In genomic region chr2:30981790-30982513, GRCm38 (mm10) we compare ENCODE assay signal across 7 mouse cellular contexts. TPM values are rescaled to one million over a fixed set of nuclear protein-coding genes. Genes with fewer than 3 reads are reported as not detected.
DNase-seq lines count a peak whose midpoint lies in the region; ATAC-seq lines count a peak whose summit lies in the region.

Gene BC005624 (minus strand): TSS chr2:30982201.
Gene Usp20 (plus strand): TSS chr2:30982279.

- peak; percentile 99 for DNase-seq in adrenal gland, postnatal 25 days
- peak; percentile 100 for DNase-seq in heart, adult 11 months
- DNase-seq in kidney, adult 18-20 months: peak; percentile 99
- DNase-seq in limb, embryonic 11.5 days (ENCODE audit: low spot score): peak; percentile 100
- peak; percentile 100 for DNase-seq in midbrain, embryonic 14.5 days
- DNase-seq in spleen, adult 18-20 months: peak; percentile 98 to 100

- peak within 1 kb of the TSS; percentile 48; the same call in 1 of the 2 replicates for H3K27ac ChIP-seq in embryonic facial prominence, embryonic 12.5 days
- peak within 1 kb of the TSS; percentile 26; the same call in 1 of the 2 replicates for H3K27ac ChIP-seq in limb, embryonic 11.5 days (replicated peaks; ENCODE audit: low read depth, low read length)
- peak within 1 kb of the TSS; percentile 76 for H3K27ac ChIP-seq in midbrain, embryonic 14.5 days (replicated peaks; ENCODE audit: low read depth, low read length)

- peak within 1 kb of the TSS; percentile 70 for H3K9ac ChIP-seq in embryonic facial prominence, embryonic 12.5 days
- peak within 1 kb of the TSS; percentile 62 for H3K9ac ChIP-seq in limb, embryonic 11.5 days (ENCODE audit: low read length)
- peak within 1 kb of the TSS; percentile 68 for H3K9ac ChIP-seq in midbrain, embryonic 14.5 days (replicated peaks; ENCODE audit: low read length)

- under 1% methylated on average over 65 of the region's 66 CpGs for WGBS in embryonic facial prominence, embryonic 12.5 days
- whole genome bisulfite sequencing in limb, embryonic 11.5 days: under 1% methylated on average over 66 of the region's 66 CpGs
- under 1% methylated on average over 66 of the region's 66 CpGs for WGBS in midbrain, embryonic 14.5 days

- peaks cover 19% of the 10 kb centered on the region for H3K36me3 ChIP-seq in embryonic facial prominence, embryonic 12.5 days
- no peaks in the 10 kb centered on the region; the same call in 1 of the 2 replicates for H3K36me3 ChIP-seq in limb, embryonic 11.5 days (ENCODE audit: control insufficient read depth, insufficient read depth, low read length)
- H3K36me3 ChIP-seq in midbrain, embryonic 14.5 days (ENCODE audit: control insufficient read depth, insufficient read depth, low read length): peaks cover 29% of the 10 kb centered on the region

- H3K4me3 ChIP-seq in embryonic facial prominence, embryonic 12.5 days: peak within 1 kb of the TSS; percentile 85
- peak within 1 kb of the TSS; percentile 85 for H3K4me3 ChIP-seq in limb, embryonic 11.5 days (ENCODE audit: low read depth, low read length)
- H3K4me3 ChIP-seq in midbrain, embryonic 14.5 days (replicated peaks; ENCODE audit: low read depth, low read length): peak within 1 kb of the TSS; percentile 74

- H3K27me3 ChIP-seq in embryonic facial prominence, embryonic 12.5 days: no peaks in the 10 kb centered on the region
- H3K27me3 ChIP-seq in limb, embryonic 11.5 days (ENCODE audit: control insufficient read depth, insufficient read depth, low read length): no peaks in the 10 kb centered on the region
- no peaks in the 10 kb centered on the region for H3K27me3 ChIP-seq in midbrain, embryonic 14.5 days (ENCODE audit: control insufficient read depth, insufficient read depth, low read length)

- peak; percentile 99 for ATAC-seq in embryonic facial prominence, embryonic 12.5 days (ENCODE audit: insufficient number of reproducible peaks, insufficient read depth, low FRiP score, low TSS enrichment)
- peak; percentile 98 for ATAC-seq in limb, embryonic 11.5 days (ENCODE audit: insufficient number of reproducible peaks, low FRiP score, low TSS enrichment, low read depth)
- peak; percentile 98 for ATAC-seq in midbrain, embryonic 14.5 days (ENCODE audit: low FRiP score, low TSS enrichment)

- peak within 1 kb of the TSS; percentile 82 for H3K4me2 ChIP-seq in embryonic facial prominence, embryonic 12.5 days (replicated peaks)
- H3K4me2 ChIP-seq in limb, embryonic 11.5 days (ENCODE audit: low read depth, severe bottlenecking): peak within 1 kb of the TSS; percentile 70
- H3K4me2 ChIP-seq in midbrain, embryonic 14.5 days (ENCODE audit: low read length): peak within 1 kb of the TSS; percentile 80

- no peaks in the 10 kb centered on the region for H3K9me3 ChIP-seq in embryonic facial prominence, embryonic 12.5 days
- no peaks in the 10 kb centered on the region for H3K9me3 ChIP-seq in limb, embryonic 11.5 days (ENCODE audit: control insufficient read depth, low read length)
- H3K9me3 ChIP-seq in midbrain, embryonic 14.5 days (ENCODE audit: control insufficient read depth, low read length): no peaks in the 10 kb centered on the region

- H3K4me1 ChIP-seq in embryonic facial prominence, embryonic 12.5 days: peaks cover 15% of the 10 kb centered on the region
- H3K4me1 ChIP-seq in limb, embryonic 11.5 days (ENCODE audit: control insufficient read depth, insufficient read depth, low read length): peaks cover 4% of the 10 kb centered on the region
- H3K4me1 ChIP-seq in midbrain, embryonic 14.5 days (ENCODE audit: control insufficient read depth, insufficient read depth, low read length): peaks cover 16% of the 10 kb centered on the region; the same call in 1 of the 2 replicates

RNA-seq across cellular contexts. Expression of gene BC005624, which starts in this region (rescaled TPM):
- total RNA-seq in adrenal gland, postnatal 25 days (2021): 46.9 TPM in 2 replicates
- polyA plus RNA-seq in embryonic facial prominence, embryonic 12.5 days (2016; fragmentation: Nextera tagmentation; extraction: Ambion mirVana): 62.0 and 62.1 TPM in 2 replicates
- 47.7 and 53.3 TPM in 2 replicates for polyA plus RNA-seq in limb, embryonic 11.5 days (2014; fragmentation: Nextera tagmentation; extraction: Ambion mirVana)
- polyA plus RNA-seq in midbrain, embryonic 14.5 days (2014; fragmentation: Nextera tagmentation; extraction: Ambion mirVana): 68.2 and 78.7 TPM in 2 replicates

RNA-seq across cellular contexts. Expression of gene Usp20, which starts in this region (rescaled TPM):
- total RNA-seq in adrenal gland, postnatal 25 days (2021): 22.9 and 31.3 TPM in 2 replicates
- polyA plus RNA-seq in embryonic facial prominence, embryonic 12.5 days (2016; fragmentation: Nextera tagmentation; extraction: Ambion mirVana): 24.5 and 25.3 TPM in 2 replicates
- polyA plus RNA-seq in limb, embryonic 11.5 days (2014; fragmentation: Nextera tagmentation; extraction: Ambion mirVana): 9.4 and 9.6 TPM in 2 replicates
- polyA plus RNA-seq in midbrain, embryonic 14.5 days (2014; fragmentation: Nextera tagmentation; extraction: Ambion mirVana): 28.5 and 35.8 TPM in 2 replicates

Comparison
In these comparisons a context has a peak if more than half of its experiments do, and no peak if none do; other contexts are left out.
1. Peak in every context shown above with its lines: DNase-seq, ATAC-seq, H3K4me3 ChIP-seq and H3K27ac ChIP-seq.
2. H3K27ac ChIP-seq: peak in every context shown above with its lines; median percentile 76 in midbrain, embryonic 14.5 days; 48 in embryonic facial prominence, embryonic 12.5 days; 26 in limb, embryonic 11.5 days.